Mouse (Mus musculus): ENCODE results near the gene Hist2h2aa2. TPM values are rescaled to one million over a fixed set of nuclear protein-coding genes. Genes with fewer than 3 reads are reported as not detected.
"Not testable (repeated sequence)": the region's sequence is repeated elsewhere in the genome, so short reads cannot be mapped to it uniquely, and the experiment has no call there.

Hist2h2aa2 gene
- polyA plus RNA-seq, 1 experiment: 103 TPM

DNA sequence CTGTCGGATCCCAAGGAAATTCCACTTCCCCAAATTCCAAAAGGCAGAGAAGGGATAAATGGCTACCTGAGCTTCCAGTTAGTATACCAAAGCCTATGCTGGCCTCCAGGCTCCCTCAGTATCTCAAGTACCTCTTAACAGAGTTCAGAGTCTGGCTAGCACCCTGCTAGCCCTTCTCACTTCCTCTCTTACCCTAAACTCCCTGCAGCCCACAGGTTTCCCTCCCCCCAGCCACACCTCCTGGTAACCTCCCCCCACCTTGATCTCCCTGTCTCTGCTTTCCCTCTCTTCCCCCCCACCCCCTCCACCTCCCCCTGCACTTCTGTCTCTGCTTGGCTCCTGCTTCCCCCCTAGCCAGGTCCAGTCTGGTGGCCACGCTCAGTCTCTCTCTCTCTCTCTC lies 40.3 kb downstream of the Hist2h2aa2 start:
- no peaks in the 10 kb centered on the region for H3K27me3 ChIP-seq (ENCODE audit: control insufficient read depth, insufficient read depth, insufficient read length)
- H3K79me2 ChIP-seq (ENCODE audit: control insufficient read depth, insufficient read depth): no peaks in the 10 kb centered on the region
- TF ChIP-seq E2F4 (IDR thresholded peaks at IDR 0.05; ENCODE audit: insufficient read depth) (no peak), MAX (IDR thresholded peaks at IDR 0.05; ENCODE audit: low read depth) (no peak), USF1 (IDR thresholded peaks at IDR 0.05; ENCODE audit: low read depth) (no peak), SRF (IDR thresholded peaks at IDR 0.05; ENCODE audit: control insufficient read depth, insufficient read length, low read depth) (no peak), POLR2AphosphoS2 (IDR thresholded peaks at IDR 0.05; ENCODE audit: insufficient read length, low read depth) (no peak), TCF3 (IDR thresholded peaks at IDR 0.05; ENCODE audit: insufficient read length, low read depth) (no peak), TCF12 (IDR thresholded peaks at IDR 0.05; ENCODE audit: insufficient read depth, poor library complexity, severe bottlenecking) (no peak), REST (IDR thresholded peaks at IDR 0.05; ENCODE audit: insufficient read depth, insufficient read length) (no peak), CEBPB (IDR thresholded peaks at IDR 0.05; ENCODE audit: insufficient read depth, poor library complexity, severe bottlenecking) (no peak), MYOG (IDR thresholded peaks at IDR 0.05; ENCODE audit: control insufficient read depth in 1 of 3, insufficient read depth in 1 of 3, insufficient read length in 2 of 3, low read depth in 2 of 3) (no peak)
- H3ac ChIP-seq (ENCODE audit: control insufficient read depth, insufficient read length): no peak overlapping the region
- H3K4me2 ChIP-seq (ENCODE audit: low read depth): no peak overlapping the region
- no peaks in the 10 kb centered on the region for H3K36me3 ChIP-seq (ENCODE audit: control insufficient read depth, insufficient read depth)
- no peak overlapping the region for H3K4me3 ChIP-seq

DNA sequence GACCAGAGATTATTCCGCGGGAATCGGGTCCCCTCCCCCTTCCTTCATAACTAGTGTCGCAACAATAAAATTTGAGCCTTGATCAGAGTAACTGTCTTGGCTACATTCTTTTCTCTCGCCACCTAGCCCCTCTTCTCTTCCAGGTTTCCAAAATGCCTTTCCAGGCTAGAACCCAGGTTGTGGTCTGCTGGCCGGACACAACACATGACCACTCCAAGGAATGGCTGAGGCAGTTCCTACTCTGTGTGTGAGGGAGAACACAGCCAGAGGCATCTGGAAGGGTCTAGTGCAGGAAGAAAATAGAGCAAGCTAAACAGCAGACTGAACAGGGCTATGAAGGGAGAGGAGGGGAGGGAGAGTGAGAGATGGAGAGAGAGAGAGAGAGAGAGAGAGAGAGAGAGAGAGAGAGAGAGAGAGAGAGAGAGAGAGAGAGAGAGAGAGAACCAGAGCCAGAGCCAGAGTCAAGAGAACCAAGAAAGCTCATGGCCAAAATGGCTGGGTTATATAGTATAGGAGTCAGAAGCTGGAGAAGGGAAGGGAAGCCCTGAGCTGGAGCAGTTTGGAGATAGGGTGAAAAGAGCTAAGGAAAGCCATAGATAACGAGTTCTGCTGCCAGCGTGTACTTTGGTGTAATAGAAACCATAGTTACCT lies 41.4 kb downstream of the Hist2h2aa2 start:
- not testable (repeated sequence) for H3K4me3 ChIP-seq; H3K4me2 ChIP-seq (ENCODE audit: low read depth); H3K36me3 ChIP-seq (ENCODE audit: control insufficient read depth, insufficient read depth); H3K27me3 ChIP-seq (ENCODE audit: control insufficient read depth, insufficient read depth, insufficient read length); H3ac ChIP-seq (ENCODE audit: control insufficient read depth, insufficient read length); H3K79me2 ChIP-seq (ENCODE audit: control insufficient read depth, insufficient read depth)

DNA sequence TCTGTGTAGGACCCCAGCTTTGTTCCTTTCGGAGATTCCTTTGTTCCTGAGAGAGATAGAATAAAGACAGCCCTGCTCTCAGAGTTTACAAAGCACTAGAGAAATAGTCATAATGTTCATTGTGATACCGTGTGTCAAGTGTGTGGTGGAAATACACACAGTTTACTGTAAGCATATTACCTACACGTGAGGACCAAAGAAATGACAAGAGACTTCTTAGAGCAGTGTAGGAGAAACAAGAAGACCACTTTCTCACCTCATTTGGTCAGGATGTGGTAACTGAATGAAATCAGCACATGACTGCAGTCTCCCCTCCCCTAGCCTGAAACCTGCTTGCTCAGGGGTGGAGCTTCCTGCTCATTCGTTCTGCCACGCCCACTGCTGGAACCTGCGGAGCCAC lies 41.9 kb downstream of the Hist2h2aa2 start:
- TF ChIP-seq E2F4 (IDR thresholded peaks at IDR 0.05; ENCODE audit: insufficient read depth) (no peak), REST (IDR thresholded peaks at IDR 0.05; ENCODE audit: insufficient read depth, insufficient read length) (no peak), MAX (IDR thresholded peaks at IDR 0.05; ENCODE audit: low read depth) (no peak), POLR2A (IDR thresholded peaks at IDR 0.05; ENCODE audit: insufficient read length, low read depth) (no peak), CEBPB (IDR thresholded peaks at IDR 0.05; ENCODE audit: insufficient read depth, poor library complexity, severe bottlenecking) (no peak)
- Histone ChIP-seq H3K4me3 (no peak overlapping the region), H3K4me2 (ENCODE audit: low read depth) (peak overlapping the region; percentile 86), H3K27me3 (ENCODE audit: control insufficient read depth, insufficient read depth, insufficient read length) (no peaks in the 10 kb centered on the region), H3K79me2 (ENCODE audit: control insufficient read depth, insufficient read depth) (no peaks in the 10 kb centered on the region), H3K36me3 (ENCODE audit: control insufficient read depth, insufficient read depth) (no peaks in the 10 kb centered on the region), H3ac (ENCODE audit: control insufficient read depth, insufficient read length) (no peak overlapping the region)

DNA sequence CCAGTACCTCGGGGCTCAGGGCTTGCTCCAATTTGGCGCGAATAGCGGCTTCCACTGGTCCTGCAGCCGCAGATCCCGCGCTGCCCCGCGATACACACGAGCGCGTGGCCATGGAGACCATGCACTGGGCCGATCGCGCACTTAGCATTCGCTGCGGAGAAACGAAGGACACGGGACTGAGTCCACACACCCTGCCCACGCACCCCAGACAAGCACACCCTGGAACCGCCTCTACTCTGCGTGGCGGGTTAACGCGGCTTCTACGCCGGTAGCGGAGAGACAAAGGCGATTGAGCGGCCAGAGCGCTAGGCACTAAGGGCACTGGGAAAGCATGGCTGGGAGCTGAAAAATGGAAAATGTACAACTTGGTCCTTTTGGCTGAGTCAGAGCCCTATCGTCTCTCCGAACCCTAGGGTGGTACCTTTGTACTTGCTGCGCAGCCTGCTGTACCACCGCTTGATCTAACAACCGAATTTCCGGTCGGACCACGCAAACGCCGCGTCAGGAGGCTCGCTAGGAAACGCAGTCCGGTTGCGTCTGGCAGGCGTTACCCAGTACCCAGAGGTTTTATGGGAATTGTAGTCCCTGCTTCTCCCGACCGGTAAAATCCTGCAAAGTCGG lies 42.8 kb downstream of the Hist2h2aa2 start:
- Histone ChIP-seq H3K27me3 (ENCODE audit: control insufficient read depth, insufficient read depth, insufficient read length) (no peaks in the 10 kb centered on the region), H3ac (ENCODE audit: control insufficient read depth, insufficient read length) (peak overlapping the region; percentile 26), H3K4me2 (ENCODE audit: low read depth) (peak overlapping the region; percentile 86), H3K36me3 (ENCODE audit: control insufficient read depth, insufficient read depth) (no peaks in the 10 kb centered on the region), H3K4me3 (peak overlapping the region; percentile 48), H3K79me2 (ENCODE audit: control insufficient read depth, insufficient read depth) (no peaks in the 10 kb centered on the region)
- TF ChIP-seq POLR2AphosphoS2 (IDR thresholded peaks at IDR 0.05; ENCODE audit: insufficient read length, low read depth): peak; percentile 87
- TF ChIP-seq SRF (IDR thresholded peaks at IDR 0.05; ENCODE audit: control insufficient read depth, insufficient read length, low read depth): peak; percentile 26
- peak; percentile 86 for TF ChIP-seq POLR2A (IDR thresholded peaks at IDR 0.05; ENCODE audit: insufficient read length, low read depth)
- TF ChIP-seq E2F4 (IDR thresholded peaks at IDR 0.05; ENCODE audit: insufficient read depth): no peak

DNA sequence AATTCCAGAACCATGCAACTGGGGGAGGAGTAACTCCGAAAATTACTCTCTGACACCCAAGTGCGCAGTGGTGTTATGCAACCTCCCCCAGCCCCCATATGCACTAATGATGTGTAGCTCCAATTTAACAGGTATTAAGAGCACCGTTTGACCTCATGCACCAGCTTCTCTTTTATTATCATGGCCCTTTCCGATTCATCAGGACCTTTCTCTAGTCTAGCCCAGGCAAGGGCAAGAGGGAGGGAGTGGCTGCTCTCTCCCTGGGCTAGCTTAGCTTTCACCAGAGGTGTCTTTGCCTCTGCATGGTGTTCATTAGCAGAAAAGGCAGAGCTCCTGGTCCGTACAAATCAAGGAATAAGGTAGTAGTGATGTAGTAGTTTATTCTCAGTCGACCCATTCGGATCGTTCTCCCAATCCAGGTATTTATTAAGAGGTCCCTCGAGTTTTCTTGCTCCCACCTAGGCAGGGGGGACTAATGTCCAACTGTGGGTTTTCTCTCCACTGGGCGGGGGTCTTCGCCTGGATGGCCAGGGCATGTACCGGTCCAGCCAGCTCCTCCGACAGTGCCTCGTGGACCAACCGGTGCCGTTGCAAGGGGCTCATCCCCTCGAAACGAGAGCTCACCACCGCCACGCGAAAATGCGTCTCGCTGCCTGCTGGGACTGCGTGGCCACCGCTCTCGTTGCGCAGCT lies 43.5 kb downstream of the Hist2h2aa2 start:
- H3ac ChIP-seq (ENCODE audit: control insufficient read depth, insufficient read length): peak overlapping the region; percentile 26
- H3K27me3 ChIP-seq (ENCODE audit: control insufficient read depth, insufficient read depth, insufficient read length): no peaks in the 10 kb centered on the region
- H3K36me3 ChIP-seq (ENCODE audit: control insufficient read depth, insufficient read depth): no peaks in the 10 kb centered on the region
- no peaks in the 10 kb centered on the region for H3K79me2 ChIP-seq (ENCODE audit: control insufficient read depth, insufficient read depth)
- no peak for TF ChIP-seq POLR2A (IDR thresholded peaks at IDR 0.05; ENCODE audit: insufficient read length, low read depth)
- peak overlapping the region; percentile 48 for H3K4me3 ChIP-seq
- H3K4me2 ChIP-seq (ENCODE audit: low read depth): peak overlapping the region; percentile 86

Measured in myocyte (in vitro differentiated cells).